Mouse (Mus musculus) G1E (cell line): ENCODE data around the gene 2510009E07Rik. TPM values are rescaled to one million over a fixed set of nuclear protein-coding genes. Genes with fewer than 3 reads are reported as not detected.
"Not testable (repeated sequence)": the region's sequence is repeated elsewhere in the genome, so short reads cannot be mapped to it uniquely, and the experiment has no call there.

Experiments used
- ATAC-seq: 2 replicates; pipeline ENCODE4 v1.8.0; 2016; ENCODE audit warnings: mild to moderate bottlenecking; ENCODE audit not compliant: insufficient number of reproducible peaks, poor library complexity, low FRiP score, severe bottlenecking; ENCODE audit errors: extremely low read depth
- DNase-seq: peaks from one replicate; pipeline ENCODE4 v3.0.0; 2012; ENCODE audit warnings: low spot score
- H3K27me3 ChIP-seq: 2 replicates; pipeline ENCODE4 v1.6.1; 2012; ENCODE audit warnings: mild to moderate bottlenecking, low read length, inconsistent platforms; ENCODE audit not compliant: insufficient read depth
- H3K36me3 ChIP-seq: replicated peaks from 2 replicates; pipeline ENCODE3; 2012; ENCODE audit warnings: mild to moderate bottlenecking, inconsistent platforms
- H3K4me1 ChIP-seq: 2 replicates; pipeline ENCODE4 v1.6.1; 2012; ENCODE audit warnings: low read depth, low read length, inconsistent platforms, mixed read lengths; ENCODE audit not compliant: insufficient read depth
- H3K4me3 ChIP-seq: 2 replicates; pipeline ENCODE4 v1.5.1; 2012; ENCODE audit warnings: low read depth, mild to moderate bottlenecking, inconsistent platforms, low read length, moderate library complexity, mixed read lengths
- H3K9me3 ChIP-seq: replicated peaks from 2 replicates; pipeline ENCODE4 v1.6.1; 2012; ENCODE audit warnings: inconsistent platforms
- CTCF ChIP-seq: IDR thresholded peaks from 2 replicates; pipeline ENCODE4 v1.5.1; 2012; ENCODE audit warnings: low read depth, low read length, inconsistent platforms, mixed read lengths
- GATA1 ChIP-seq: IDR thresholded peaks from 2 replicates; pipeline ENCODE4 v1.6.1; 2012; ENCODE audit warnings: borderline replicate concordance, low read length, inconsistent platforms, mixed read lengths
- GATA2 ChIP-seq: IDR thresholded peaks from 2 replicates; pipeline ENCODE4 v1.6.1; 2012; ENCODE audit warnings: low read depth, low read length, inconsistent platforms, borderline replicate concordance
- POLR2AphosphoS5 ChIP-seq: IDR thresholded peaks from 2 replicates; pipeline ENCODE4 v1.6.1; 2012; ENCODE audit warnings: low read depth, low read length, inconsistent platforms; ENCODE audit not compliant: insufficient replicate concordance
- TAL1 ChIP-seq: conservative IDR thresholded peaks from 2 replicates; pipeline ENCODE4 v1.6.1; 2012; ENCODE audit warnings: low read depth, low read length, inconsistent platforms, mixed read lengths
- polyA plus RNA-seq: library from polyadenylated mRNA; stranded (reverse); fragments of >175 nt; gene quantifications from 2 replicates; pipeline ENCODE4 v1.2.3, GENCODE M21; 2012
- total RNA-seq, 2 experiments: library from RNA; stranded (forward) in 1 of 2; stranded (reverse) in 1 of 2; fragments of 200-1000 nt in 1 of 2; fragments of >200 nt in 1 of 2; fragmentation: Nextera tagmentation in 1 of 2; gene quantifications; 2 replicates each; pipeline ENCODE4 v1.2.3; 2014 to 2017

The 2510009E07Rik gene
- total and polyA plus RNA-seq, 3 experiments: 0.27 TPM; not detected in 2

DNA sequence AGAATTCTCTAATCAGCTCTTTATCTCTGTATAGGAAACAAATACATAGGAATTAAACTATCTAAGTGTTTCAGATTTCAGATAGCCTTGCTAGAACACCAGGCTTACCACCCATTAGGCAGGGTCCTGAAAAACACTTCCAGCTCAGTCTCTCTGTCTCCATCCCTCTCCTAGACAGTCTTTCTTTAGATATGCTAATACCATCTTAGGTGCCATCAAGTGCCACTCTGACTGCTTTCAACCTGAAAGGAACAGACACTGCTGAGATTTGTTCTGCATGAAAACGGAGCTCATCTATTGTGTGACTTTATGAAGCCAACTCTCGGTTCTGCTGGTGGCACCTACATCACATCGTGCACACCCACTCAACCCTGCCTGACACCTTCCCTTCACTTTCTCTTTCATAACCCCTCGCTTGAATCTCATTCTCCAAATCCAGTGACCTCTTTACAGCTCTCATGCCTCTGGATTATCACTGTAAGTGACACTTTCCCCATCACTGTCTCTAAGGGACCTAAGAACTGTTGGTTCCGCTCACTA, 4.2 kb downstream of the 2510009E07Rik start:
- Histone ChIP-seq H3K4me3 (no peak overlapping the region), H3K9me3 (no peaks in the 10 kb centered on the region; the same call in 1 of the 2 replicates), H3K4me1 (no peaks in the 10 kb centered on the region; the same call in 1 of the 2 replicates), H3K36me3 (no peaks in the 10 kb centered on the region), H3K27me3 (peaks cover 9% of the 10 kb centered on the region)
- ATAC-seq: no peak
- TF ChIP-seq TAL1 (no peak), POLR2AphosphoS5 (no peak), GATA2 (no peak), CTCF (no peak), GATA1 (no peak)
- no peak for DNase-seq

GRCm38 (mm10) chr16:21689141-21689540, 5.3 kb downstream of the 2510009E07Rik start:
- ATAC-seq (no peak), DNase-seq (no peak)
- Histone ChIP-seq H3K36me3 (no peaks in the 10 kb centered on the region), H3K4me1 (no peaks in the 10 kb centered on the region), H3K4me3 (no peak overlapping the region), H3K27me3 (peaks cover 4% of the 10 kb centered on the region), H3K9me3 (no peaks in the 10 kb centered on the region)
- TF ChIP-seq GATA1 (no peak), GATA2 (no peak), POLR2AphosphoS5 (no peak), TAL1 (no peak), CTCF (no peak)

- Histone ChIP-seq H3K4me3 (no peak overlapping the region), H3K36me3 (no peaks in the 10 kb centered on the region), H3K4me1 (no peaks in the 10 kb centered on the region), H3K27me3 (no peaks in the 10 kb centered on the region; the same call in 1 of the 2 replicates), H3K9me3 (no peaks in the 10 kb centered on the region)
- DNase-seq: no peak
- no peak for TF ChIP-seq POLR2AphosphoS5
- TF ChIP-seq GATA1: no peak
- TF ChIP-seq TAL1: no peak
- TF ChIP-seq CTCF: no peak
- ATAC-seq: no peak
Observed at GRCm38 (mm10) chr16:21687406-21687805, 7.1 kb downstream of the 2510009E07Rik start.

GRCm38 (mm10) chr16:21676791-21677190, 17.7 kb downstream of the 2510009E07Rik start:
- ATAC-seq (no peak), DNase-seq (no peak)
- no peaks in the 10 kb centered on the region for H3K4me1 ChIP-seq
- H3K27me3 ChIP-seq: peaks cover 6% of the 10 kb centered on the region; the same call in 1 of the 2 replicates
- no peak overlapping the region for H3K4me3 ChIP-seq
- no peak for TF ChIP-seq CTCF
- TF ChIP-seq GATA1: no peak
- TF ChIP-seq GATA2: no peak
- TF ChIP-seq TAL1: no peak
- TF ChIP-seq POLR2AphosphoS5: no peak
- no peaks in the 10 kb centered on the region for H3K36me3 ChIP-seq
- H3K9me3 ChIP-seq: no peaks in the 10 kb centered on the region

- not testable (repeated sequence) for H3K4me3 ChIP-seq, H3K36me3 ChIP-seq, DNase-seq, H3K9me3 ChIP-seq, ATAC-seq, H3K4me1 ChIP-seq, H3K27me3 ChIP-seq
Observed at GRCm38 (mm10) chr16:21673651-21674050, 20.8 kb downstream of the 2510009E07Rik start.

GRCm38 (mm10) chr16:21673046-21673445, 21.4 kb downstream of the 2510009E07Rik start:
- ATAC-seq, H3K36me3 ChIP-seq, H3K4me3 ChIP-seq, H3K4me1 ChIP-seq, H3K27me3 ChIP-seq, H3K9me3 ChIP-seq, DNase-seq: not testable (repeated sequence)

- Histone ChIP-seq H3K9me3 (no peaks in the 10 kb centered on the region), H3K27me3 (no peaks in the 10 kb centered on the region; the same call in 1 of the 2 replicates), H3K36me3 (no peaks in the 10 kb centered on the region), H3K4me3 (no peak overlapping the region), H3K4me1 (no peaks in the 10 kb centered on the region)
- DNase-seq: no peak
- ATAC-seq: no peak
- TF ChIP-seq GATA1 (no peak), TAL1 (no peak), POLR2AphosphoS5 (no peak), GATA2 (no peak), CTCF (no peak)
Observed at GRCm38 (mm10) chr16:21671878-21672277, 22.6 kb downstream of the 2510009E07Rik start.
